Mouse (Mus musculus): Measurements from ENCODE around the gene Cpox.

DNA sequence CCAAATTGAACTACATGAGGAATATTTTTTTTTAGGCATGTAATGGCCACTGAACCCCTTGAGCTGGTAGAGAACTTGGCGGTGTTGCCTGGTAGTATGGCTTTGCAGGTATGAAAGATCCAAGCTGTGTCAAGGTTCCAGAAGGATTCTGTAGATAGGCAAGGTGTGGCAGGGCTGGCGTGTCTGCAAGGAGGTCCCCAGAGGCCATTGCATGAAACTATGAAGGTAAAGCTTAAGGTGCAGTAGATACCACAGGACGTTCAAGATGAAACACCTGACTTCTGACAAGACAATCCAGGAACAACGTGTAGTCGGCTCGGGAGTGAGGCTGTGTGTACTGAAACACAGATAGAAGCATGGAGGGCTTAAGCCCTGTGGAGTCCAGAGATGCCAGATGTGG is 11.4 kb upstream of the Cpox start:
- no peak for TF ChIP-seq CTCF (IDR thresholded peaks at IDR 0.05)
- no peak for TF ChIP-seq POLR2A (IDR thresholded peaks at IDR 0.05; ENCODE audit: insufficient read depth, low read depth, low read length)
